Mouse (Mus musculus): ENCODE measurements around the gene 9230102O04Rik.
A peak's percentile ranks its signal among the peaks of the same experiment; 100 is the strongest.

Gene 9230102O04Rik

GRCm38 (mm10) chr2:9888913-9889650 lies at the start of gene 9230102O04Rik:
Gene 9230102O04Rik, minus strand, starts transcription at chr2:9889540.
- no peak for DNase-seq (ENCODE audit: low read depth)

GRCm38 (mm10) chr2:9935965-9936364 lies 46.6 kb upstream of the 9230102O04Rik start:
- DNase-seq (ENCODE audit: low read depth), result no peak

- DNase-seq (ENCODE audit: low read depth), result no peak
Observed at GRCm38 (mm10) chr2:9926905-9927283, 37.6 kb upstream of the 9230102O04Rik start.

GRCm38 (mm10) chr2:9926194-9926904 lies 37.0 kb upstream of the 9230102O04Rik start:
- DNase-seq (ENCODE audit: low read depth), result no peak

GRCm38 (mm10) chr2:9918691-9919471 lies 29.5 kb upstream of the 9230102O04Rik start:
- no peak for DNase-seq (ENCODE audit: low read depth)

GRCm38 (mm10) chr2:9917602-9918001 lies 28.3 kb upstream of the 9230102O04Rik start:
- DNase-seq (ENCODE audit: low read depth), result no peak

- peak; percentile 20 for DNase-seq (ENCODE audit: low read depth)
Observed at GRCm38 (mm10) chr2:9905995-9906394, 16.7 kb upstream of the 9230102O04Rik start.

GRCm38 (mm10) chr2:9903854-9904560 lies 14.7 kb upstream of the 9230102O04Rik start:
- no peak for DNase-seq (ENCODE audit: low read depth)

GRCm38 (mm10) chr2:9897846-9898245 lies 8.5 kb upstream of the 9230102O04Rik start:
- no peak for DNase-seq (ENCODE audit: low read depth)

- DNase-seq (ENCODE audit: low read depth), result no peak
Observed at GRCm38 (mm10) chr2:9896097-9896770, 6.9 kb upstream of the 9230102O04Rik start.

- no peak for DNase-seq (ENCODE audit: low read depth)
Observed at GRCm38 (mm10) chr2:9894836-9895593, 5.7 kb upstream of the 9230102O04Rik start.

GRCm38 (mm10) chr2:9893272-9893953 lies 4.1 kb upstream of the 9230102O04Rik start:
- no peak for DNase-seq (ENCODE audit: low read depth)

GRCm38 (mm10) chr2:9892541-9892940 lies 3.2 kb upstream of the 9230102O04Rik start:
- no peak for DNase-seq (ENCODE audit: low read depth)

- no peak for DNase-seq (ENCODE audit: low read depth)
Observed at GRCm38 (mm10) chr2:9890906-9891305, 1.6 kb upstream of the 9230102O04Rik start.

GRCm38 (mm10) chr2:9890251-9890650 lies 911 bp upstream of the 9230102O04Rik start:
- no peak for DNase-seq (ENCODE audit: low read depth)

GRCm38 (mm10) chr2:9889651-9890183 lies 377 bp upstream of the 9230102O04Rik start, which contains the start of gene Gata3:
Gene Gata3, minus strand, starts transcription at chr2:9890034.
- DNase-seq (ENCODE audit: low read depth), result no peak

- no peak for DNase-seq (ENCODE audit: low read depth)
Observed at GRCm38 (mm10) chr2:9887636-9888035, 1.7 kb downstream of the 9230102O04Rik start.

- no peak for DNase-seq (ENCODE audit: low read depth)
Observed at GRCm38 (mm10) chr2:9886921-9887610, 2.3 kb downstream of the 9230102O04Rik start.

- no peak for DNase-seq (ENCODE audit: low read depth)
Observed at GRCm38 (mm10) chr2:9886031-9886430, 3.3 kb downstream of the 9230102O04Rik start.

All from c-Kit-positive CD71-positive TER-119-negative erythroid progenitor cells, embryonic 14.5 days (primary cell).